Mouse (Mus musculus) midbrain, postnatal 0 days (tissue): ENCODE results near the gene Srebf1. TPM values are rescaled to one million over a fixed set of nuclear protein-coding genes. Genes with fewer than 3 reads are reported as not detected.
A peak's percentile ranks its signal among the peaks of the same experiment; 100 is the strongest.

Experiments
- ATAC-seq: fragments of 200-750 bp; cut with Nextera tagmentation; 2 replicates; pipeline ENCODE4 v1.8.0; 2017; ENCODE audit warnings: moderate number of reproducible peaks, mild to moderate bottlenecking, moderate TSS enrichment, moderate library complexity; ENCODE audit not compliant: low FRiP score
- DNase-seq: peaks from one replicate; pipeline ENCODE4 v3.0.0-alpha.2; 2015; ENCODE audit warnings: low spot score
- H3K27ac ChIP-seq: fragments of 300-500 bp; sonication (generic); 2 replicates; pipeline ENCODE4 v1.5.1; 2014; ENCODE audit warnings: low read depth, mild to moderate bottlenecking, low read length, mixed read lengths
- H3K27me3 ChIP-seq: fragments of 300-500 bp; sonication (generic); 2 replicates; pipeline ENCODE4 v1.6.1; 2014; ENCODE audit warnings: low read length, control low read depth, mixed read lengths; ENCODE audit not compliant: insufficient read depth
- H3K36me3 ChIP-seq: fragments of 300-500 bp; sonication (generic); 2 replicates; pipeline ENCODE4 v1.6.1; 2014; ENCODE audit warnings: low read length, control low read depth, mixed read lengths; ENCODE audit not compliant: insufficient read depth
- H3K4me1 ChIP-seq: fragments of 300-500 bp; sonication (generic); 2 replicates; pipeline ENCODE4 v1.6.1; 2014; ENCODE audit warnings: mild to moderate bottlenecking, control low read depth, antibody characterized with exemption, low read length, mixed read lengths; ENCODE audit not compliant: insufficient read depth
- H3K4me2 ChIP-seq: fragments of 300-500 bp; sonication (generic); 2 replicates; pipeline ENCODE4 v1.6.1; 2014; ENCODE audit warnings: low read depth, mild to moderate bottlenecking, low read length, mixed read lengths; ENCODE audit not compliant: poor library complexity, severe bottlenecking
- H3K4me3 ChIP-seq: fragments of 300-500 bp; sonication (generic); 2 replicates; pipeline ENCODE4 v1.5.1; 2014; ENCODE audit warnings: low read depth, mild to moderate bottlenecking, low read length, moderate library complexity
- H3K9ac ChIP-seq: fragments of 300-500 bp; sonication (generic); replicated peaks from 2 replicates; pipeline ENCODE4 v1.6.1; 2014; ENCODE audit warnings: mild to moderate bottlenecking, low read length, moderate library complexity, mixed read lengths; ENCODE audit not compliant: poor library complexity, severe bottlenecking
- H3K9me3 ChIP-seq: fragments of 300-500 bp; sonication (generic); 2 replicates; pipeline ENCODE4 v1.6.1; 2016; ENCODE audit warnings: low read length, control low read depth
- CTCF ChIP-seq: IDR thresholded peaks from 2 replicates; pipeline ENCODE4 v1.5.1; 2016; ENCODE audit warnings: antibody characterized with exemption, mild to moderate bottlenecking
- WGBS: fragments of 180-500 bp; shearing (Covaris S2); extraction: QIAGEN DNeasy Blood & Tissue Kit; methylation state at CpG from one replicate; pipeline ENCODE4 v1.1.7; 2014; 5-methylcytosine and 5-hydroxymethylcytosine counted together
- microRNA-seq: library from miRNA; unstranded; fragments of <30 nt; microRNA quantifications from one replicate; pipeline ENCODE4, GENCODE M21; 2016; ENCODE audit warnings: borderline number of aligned reads
- polyA plus RNA-seq: library from polyadenylated mRNA; unstranded; fragments of >200 nt; fragmentation: Nextera tagmentation; extraction: Ambion mirVana; gene quantifications from 2 replicates; pipeline ENCODE4 v1.2.1, GENCODE M21; 2015
- total RNA-seq: library from RNA; depleted of rRNA; stranded (reverse); fragments of >200 nt; gene quantifications from 2 replicates; pipeline ENCODE4 v1.2.3, GENCODE M21; 2014; rRNA removed

Gene Srebf1
- total and polyA plus RNA-seq, 2 experiments from 2014 or later, result 34.5 to 96.5 TPM

- H3K27ac ChIP-seq, result peak overlapping the region; percentile 68
- H3K9ac ChIP-seq, result no peak overlapping the region; the same call in 1 of the 2 replicates
- no peak overlapping the region for H3K4me3 ChIP-seq
- ATAC-seq, result no peak
- no peaks in the 10 kb centered on the region for H3K9me3 ChIP-seq
- peaks cover 11% of the 10 kb centered on the region for H3K4me1 ChIP-seq
- H3K4me2 ChIP-seq, result no peak overlapping the region
- no peak for DNase-seq
- H3K27me3 ChIP-seq, result no peaks in the 10 kb centered on the region
- WGBS, result 19% methylated on average over 5 of the region's 5 CpGs
- TF ChIP-seq CTCF, result no peak
- H3K36me3 ChIP-seq, result no peaks in the 10 kb centered on the region
Observed at GRCm38 (mm10) chr11:60155690-60156089, 66.7 kb downstream of the Srebf1 start.

DNA sequence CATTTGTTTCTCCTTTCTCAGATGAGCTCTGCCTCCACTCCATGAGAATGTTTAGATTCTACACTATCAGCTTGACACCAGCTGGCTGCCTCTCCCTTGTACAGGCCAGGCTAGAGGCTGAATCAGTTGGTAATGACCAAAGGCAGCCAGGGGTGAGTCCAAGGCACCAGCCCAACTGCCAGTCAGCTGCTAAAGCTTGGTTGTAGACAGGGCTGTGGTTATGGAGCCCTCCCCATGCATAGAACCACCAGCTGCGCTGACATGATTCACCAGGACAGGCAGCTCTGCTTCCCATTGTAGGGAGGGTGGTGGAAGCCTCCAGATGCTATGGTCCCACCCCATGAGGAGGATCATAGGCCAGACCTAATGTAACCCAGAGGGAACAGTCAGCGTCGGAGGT is 68.4 kb downstream of the Srebf1 start:
- no peak for DNase-seq
- Histone ChIP-seq H3K9ac (0 out of 2 replicates have a peak overlapping the region, but pooled peaks have one; percentile 33), H3K36me3 (no peaks in the 10 kb centered on the region)

GRCm38 (mm10) chr11:60152339-60152738 is 70.0 kb downstream of the Srebf1 start:
- Histone ChIP-seq H3K4me3 (no peak overlapping the region), H3K4me1 (no peaks in the 10 kb centered on the region), H3K9me3 (no peaks in the 10 kb centered on the region), H3K4me2 (no peak overlapping the region), H3K36me3 (no peaks in the 10 kb centered on the region), H3K9ac (no peak overlapping the region), H3K27ac (no peak overlapping the region), H3K27me3 (no peaks in the 10 kb centered on the region)
- DNase-seq (no peak), ATAC-seq (no peak)
- 76% methylated on average over 1 of the region's 1 CpGs for WGBS
- no peak for TF ChIP-seq CTCF

More for the DNA sequence above, 68.4 kb downstream of the Srebf1 start:
- H3K27ac ChIP-seq, result 0 out of 2 replicates have a peak overlapping the region, but pooled peaks have one; percentile 6
- no peak overlapping the region for H3K4me3 ChIP-seq
- no peaks in the 10 kb centered on the region for H3K4me1 ChIP-seq
- ATAC-seq, result no peak
- H3K4me2 ChIP-seq, result no peak overlapping the region
- 74% methylated on average over 3 of the region's 3 CpGs for WGBS
- no peak for TF ChIP-seq CTCF
- H3K27me3 ChIP-seq, result no peaks in the 10 kb centered on the region
- no peaks in the 10 kb centered on the region for H3K9me3 ChIP-seq

GRCm38 (mm10) chr11:60150677-60151076 is 71.7 kb downstream of the Srebf1 start:
- Histone ChIP-seq H3K4me3 (no peak overlapping the region), H3K9ac (no peak overlapping the region), H3K4me1 (no peaks in the 10 kb centered on the region), H3K4me2 (no peak overlapping the region), H3K27ac (no peak overlapping the region), H3K27me3 (no peaks in the 10 kb centered on the region), H3K36me3 (peaks cover 2% of the 10 kb centered on the region; the same call in 1 of the 2 replicates), H3K9me3 (no peaks in the 10 kb centered on the region)
- WGBS, result 81% methylated on average over 3 of the region's 3 CpGs
- no peak for ATAC-seq
- no peak for TF ChIP-seq CTCF
- DNase-seq, result no peak

Small RNA genes within 50 kb of the gene (microRNA-seq; reads per million reads assigned to microRNA genes)
- gene Mir6921 (not detected), gene Mir6922 (not detected)

Other genes starting within 250 kb of the Srebf1 start
- 10.9 and 17.3 TPM in 2 replicates for gene Pemt, start 176.1 kb downstream of the Srebf1 start, total RNA-seq
- 12.7 and 13.6 TPM in 2 replicates for gene Pemt, start 176.1 kb downstream of the Srebf1 start, polyA plus RNA-seq
- gene Rai1, start 117.6 kb downstream of the Srebf1 start, total RNA-seq, result 50.7 and 66.8 TPM in 2 replicates
- 20.1 and 22.0 TPM in 2 replicates for gene Rai1, start 117.6 kb downstream of the Srebf1 start, polyA plus RNA-seq
- gene Tom1l2, start 130.3 kb upstream of the Srebf1 start, total RNA-seq, result 108 and 120 TPM in 2 replicates
- 49.4 and 51.6 TPM in 2 replicates for gene Tom1l2, start 130.3 kb upstream of the Srebf1 start, polyA plus RNA-seq
- gene Drc3, start 130.7 kb upstream of the Srebf1 start, total RNA-seq, result 9.2 and 14.1 TPM in 2 replicates
- gene Drc3, start 130.7 kb upstream of the Srebf1 start, polyA plus RNA-seq, result 7.1 and 8.6 TPM in 2 replicates
- 32.2 and 33.0 TPM in 2 replicates for gene Gid4, start 194.6 kb upstream of the Srebf1 start, total RNA-seq
- gene Gid4, start 194.6 kb upstream of the Srebf1 start, polyA plus RNA-seq, result 19.2 and 20.1 TPM in 2 replicates
- 34.8 and 42.3 TPM in 2 replicates for gene Atpaf2, start 195.9 kb upstream of the Srebf1 start, total RNA-seq
- gene Atpaf2, start 195.9 kb upstream of the Srebf1 start, polyA plus RNA-seq, result 47.9 and 48.1 TPM in 2 replicates
- 88.6 and 92.6 TPM in 2 replicates for gene Drg2, start 232.0 kb upstream of the Srebf1 start, total RNA-seq
- gene Drg2, start 232.0 kb upstream of the Srebf1 start, polyA plus RNA-seq, result 83.1 and 87.8 TPM in 2 replicates
- gene Myo15, start 246.8 kb upstream of the Srebf1 start, total RNA-seq, result 0.14 and 0.22 TPM in 2 replicates
- gene Myo15, start 246.8 kb upstream of the Srebf1 start, polyA plus RNA-seq, result 0.23 and 0.52 TPM in 2 replicates